Mouse (Mus musculus) naive thymus-derived CD4-positive, alpha-beta T cell, adult 2 months (primary cell): ENCODE results near the gene Cyb5d1.

ENCODE experiments used
- DNase-seq: peaks from one replicate; pipeline ENCODE4 v3.0.0-alpha.2; 2011; ENCODE audit warnings: low read depth

Gene Cyb5d1

GRCm38 (mm10) chr11:69357690-69358089 is 37.7 kb downstream of the Cyb5d1 start:
- no peak for DNase-seq

- no peak for DNase-seq
Observed at GRCm38 (mm10) chr11:69356544-69356943, 38.9 kb downstream of the Cyb5d1 start.

- DNase-seq: no peak
Observed at GRCm38 (mm10) chr11:69346441-69346840, 49.0 kb downstream of the Cyb5d1 start.
